Mouse (Mus musculus) R1 (cell line): ENCODE results near the gene Jmjd8.

Experiments
- DNase-seq: peaks from one replicate; pipeline ENCODE4 v3.0.0-alpha.2; 2018; ENCODE audit warnings: low read depth, low spot score

The Jmjd8 gene

GRCm38 (mm10) chr17:25808789-25809605 lies 19.7 kb upstream of the Jmjd8 start, which contains the start of gene Fbxl16:
Fbxl16 (plus strand) TSS chr17:25809085.
- DNase-seq, result peak; percentile 92

GRCm38 (mm10) chr17:25809606-25810340 lies 18.9 kb upstream of the Jmjd8 start:
- no peak for DNase-seq

DNA sequence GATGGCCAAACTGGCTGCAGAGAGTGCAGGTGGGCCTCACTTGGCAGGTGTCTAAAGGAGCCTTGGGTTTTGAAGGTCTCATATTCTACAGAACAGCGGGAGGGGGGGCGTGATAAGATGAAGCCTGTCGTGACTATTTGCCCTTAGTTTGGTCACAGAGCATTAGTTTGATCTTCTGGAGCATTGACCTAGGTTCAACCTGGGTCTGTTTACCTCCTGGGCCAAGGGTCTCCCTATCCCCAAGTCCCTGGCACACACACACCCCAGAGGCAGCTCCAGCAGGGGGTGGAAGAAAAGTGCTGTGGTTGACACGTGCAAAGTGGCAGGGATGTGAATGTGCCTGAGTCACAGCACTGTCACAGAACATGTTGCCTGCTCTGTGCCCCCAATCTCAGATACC lies 17.8 kb upstream of the Jmjd8 start:
- DNase-seq, result no peak

- DNase-seq, result peak; percentile 91
Measured at GRCm38 (mm10) chr17:25813471-25813870, 15.2 kb upstream of the Jmjd8 start.

DNA sequence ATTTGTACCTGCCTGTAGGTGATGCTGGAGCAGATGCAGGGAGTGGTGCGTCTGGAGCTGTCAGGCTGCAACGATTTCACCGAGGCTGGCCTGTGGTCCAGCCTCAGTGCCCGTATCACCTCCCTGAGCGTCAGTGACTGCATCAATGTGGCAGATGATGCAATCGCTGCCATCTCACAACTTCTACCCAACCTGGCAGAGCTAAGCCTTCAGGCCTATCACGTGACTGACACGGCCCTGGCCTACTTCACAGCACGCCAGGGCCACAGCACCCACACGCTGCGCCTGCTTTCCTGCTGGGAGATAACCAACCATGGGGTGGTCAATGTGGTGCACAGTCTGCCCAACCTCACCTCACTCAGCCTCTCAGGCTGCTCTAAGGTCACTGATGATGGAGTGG lies 11.0 kb upstream of the Jmjd8 start:
- no peak for DNase-seq

- peak; percentile 82 for DNase-seq
Measured at GRCm38 (mm10) chr17:25818851-25819780, 9.6 kb upstream of the Jmjd8 start.

DNA sequence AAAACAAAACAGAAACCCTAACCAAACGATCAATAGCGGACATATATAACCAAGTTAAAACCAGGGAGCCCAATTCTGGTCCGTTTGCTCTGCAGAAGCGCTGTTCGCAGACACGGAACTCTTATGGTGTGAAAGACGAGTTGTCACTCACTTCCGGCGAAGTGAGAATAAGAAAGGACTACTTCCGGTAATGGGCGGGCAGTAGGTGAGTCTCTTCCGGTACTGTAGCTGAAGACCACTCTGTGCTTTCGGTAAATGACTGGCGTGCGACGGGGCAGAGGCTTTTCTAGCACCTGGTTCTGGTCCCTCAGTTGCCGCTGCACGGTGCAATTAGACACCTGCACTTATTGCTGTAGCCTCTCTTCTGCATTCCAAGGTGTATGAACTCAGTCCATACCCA lies 5.2 kb upstream of the Jmjd8 start, which contains the start of gene Wdr24:
Wdr24 (plus strand) TSS at position 176 of the 400 bp plus-strand sequence.
- peak; percentile 96 for DNase-seq

GRCm38 (mm10) chr17:25824362-25825142 lies 4.1 kb upstream of the Jmjd8 start:
- peak; percentile 50 for DNase-seq

DNA sequence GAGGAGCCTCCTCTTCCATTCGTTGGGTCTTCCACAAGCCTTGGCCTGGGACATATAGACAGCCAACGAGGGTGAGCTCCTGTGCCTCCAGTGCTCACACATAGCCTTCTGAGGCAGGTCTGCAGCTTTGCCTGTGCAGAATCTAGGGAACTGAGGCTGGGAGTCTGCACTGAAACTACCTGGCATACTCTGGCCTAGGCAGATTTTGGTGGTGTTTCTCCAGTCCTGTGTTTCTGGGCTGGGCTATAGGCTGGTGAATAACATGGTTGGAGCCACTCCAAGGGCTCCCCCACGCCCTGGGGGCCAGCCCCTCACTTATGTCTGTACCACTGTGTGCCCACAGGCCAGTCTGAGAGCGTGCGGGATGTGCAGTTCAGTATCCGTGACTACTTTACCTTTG lies 3.4 kb upstream of the Jmjd8 start:
- DNase-seq, result no peak

GRCm38 (mm10) chr17:25825984-25826570 lies 2.6 kb upstream of the Jmjd8 start:
- no peak for DNase-seq

GRCm38 (mm10) chr17:25827011-25827410 lies 1.7 kb upstream of the Jmjd8 start:
- no peak for DNase-seq

DNA sequence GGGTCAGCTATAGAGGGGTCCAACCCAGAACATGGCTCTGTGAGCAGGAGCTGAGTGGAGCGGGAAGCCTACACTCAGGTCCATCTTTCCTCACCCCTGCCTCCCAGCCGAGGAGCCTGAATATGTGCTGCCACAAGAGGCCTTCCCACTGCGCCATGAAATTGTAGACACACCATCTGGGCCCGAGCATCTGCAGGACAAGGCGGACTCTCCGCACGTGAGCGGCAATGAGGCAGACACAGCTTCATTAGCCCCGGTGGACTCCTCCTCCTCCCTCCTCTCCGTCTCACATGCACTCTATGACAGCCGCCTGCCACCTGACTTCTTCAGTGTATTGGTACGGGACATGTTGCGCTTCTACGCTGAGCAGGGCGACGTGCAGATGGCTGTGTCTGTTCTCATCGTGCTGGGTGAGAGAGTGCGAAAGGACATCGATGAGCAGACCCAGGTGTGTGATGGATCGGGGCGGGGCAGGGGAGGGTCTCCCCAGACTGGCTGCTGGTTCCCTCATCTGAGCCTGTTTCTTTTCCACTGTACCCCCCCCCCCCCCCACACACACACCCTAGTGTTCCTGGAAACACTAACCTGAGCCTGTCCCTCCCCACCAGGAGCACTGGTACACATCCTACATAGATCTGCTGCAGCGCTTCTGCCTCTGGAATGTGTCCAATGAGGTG lies 983 bp upstream of the Jmjd8 start:
- no peak for DNase-seq

GRCm38 (mm10) chr17:25828223-25828594 lies 458 bp upstream of the Jmjd8 start:
- no peak for DNase-seq

- no peak for DNase-seq
Measured at GRCm38 (mm10) chr17:25829558-25830017, 921 bp downstream of the Jmjd8 start.

GRCm38 (mm10) chr17:25830200-25830753 lies 1.6 kb downstream of the Jmjd8 start:
- no peak for DNase-seq

- no peak for DNase-seq
Measured at GRCm38 (mm10) chr17:25830806-25831431, 2.3 kb downstream of the Jmjd8 start.

DNA sequence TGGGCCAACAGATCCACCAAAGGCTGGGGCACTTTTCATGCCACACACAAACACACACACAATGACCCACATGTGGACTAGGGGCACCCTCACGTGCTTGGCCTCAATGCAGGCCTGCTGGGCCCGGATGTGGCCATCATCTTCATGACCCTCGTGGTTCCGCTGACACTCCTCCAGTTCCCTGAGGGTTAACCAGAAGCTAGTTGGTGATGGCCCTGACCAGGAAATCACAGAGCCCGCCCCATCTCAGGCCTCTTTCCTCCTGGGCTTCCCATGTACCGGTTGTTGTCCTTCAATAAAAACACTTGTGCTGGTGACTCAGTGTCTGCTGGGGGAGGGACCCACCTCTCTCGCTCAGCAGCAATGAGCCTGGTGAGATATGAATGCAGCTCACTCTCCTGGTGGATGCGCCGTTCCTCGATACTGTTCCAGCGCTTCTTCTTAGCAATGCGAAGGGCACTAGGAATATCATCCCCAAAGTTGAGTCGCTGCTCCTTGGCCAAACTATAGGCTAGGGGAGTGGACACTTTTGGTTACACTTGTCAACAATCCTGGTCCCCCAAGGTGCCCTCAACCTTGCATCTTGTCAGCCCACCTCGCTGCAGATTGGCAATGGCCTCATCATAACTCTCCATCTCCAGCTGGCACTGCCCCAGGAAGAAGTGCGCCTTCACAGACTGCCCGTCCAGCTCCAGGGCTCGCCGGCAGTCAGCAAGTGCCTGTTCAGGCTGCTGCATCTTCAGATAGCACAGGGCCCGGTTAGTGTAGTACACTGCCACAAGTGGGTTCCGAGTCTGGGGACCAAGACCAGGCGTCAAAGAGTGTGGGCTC lies 3.0 kb downstream of the Jmjd8 start:
- DNase-seq, result no peak
